ENCODE assay signal across 35 mouse cellular contexts in the genomic region with DNA sequence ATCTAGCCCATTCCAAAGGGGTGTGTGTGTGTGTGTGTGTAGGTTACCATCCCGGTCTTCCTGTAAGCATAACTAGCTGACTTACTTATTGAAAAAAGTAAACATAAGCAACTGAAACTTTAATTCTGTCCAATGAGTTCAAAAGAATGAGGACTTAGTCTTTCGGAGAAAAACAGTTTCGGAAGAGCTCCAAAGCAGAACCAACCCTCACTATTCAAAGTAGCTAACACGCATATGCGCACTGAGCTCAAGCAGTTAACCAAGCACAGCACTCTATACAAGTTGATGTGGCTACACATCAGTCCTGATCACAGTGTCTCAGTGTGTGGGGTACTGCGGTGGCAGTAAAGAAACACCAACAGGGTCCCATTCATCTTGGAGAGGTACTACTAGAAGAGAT. TPM values are rescaled to one million over a fixed set of nuclear protein-coding genes. Genes with fewer than 3 reads are reported as not detected.
"Had no signal": no experiment of that assay in that cellular context is flagged by ENCODE, and none has a peak within 500 bp of the region (broad histone marks: within the 10 kb centered on the region; RNA-seq: fewer than 3 reads in every experiment).

No protein-coding gene starts in this region.

- ATAC-seq: liver, embryonic 12.5 days; liver, postnatal 0 days; lung, postnatal 0 days; midbrain, embryonic 13.5 days; midbrain, embryonic 15.5 days; midbrain, embryonic 16.5 days had no signal

- DNase-seq: left cerebral cortex, postnatal 4 days; liver; liver, embryonic 13.5 days; liver, postnatal 0 days; lung, adult 18-20 months; lung, adult 2 months; lung, embryonic 14.5 days; lung, postnatal 10 days; lung, postnatal 14 days; lung, postnatal 36 days; lung, postnatal 4 days; midbrain, embryonic 14.5 days had no signal

- H3K4me2 ChIP-seq: limb, embryonic 12.5 days; limb, embryonic 13.5 days; limb, embryonic 15.5 days; liver, embryonic 11.5 days; liver, embryonic 12.5 days; liver, embryonic 13.5 days; liver, embryonic 15.5 days; lung, embryonic 14.5 days; lung, embryonic 15.5 days; midbrain, embryonic 11.5 days; midbrain, embryonic 12.5 days; midbrain, embryonic 13.5 days; midbrain, embryonic 15.5 days; neural tube, embryonic 12.5 days had no signal

- H3K9me3 ChIP-seq: limb, embryonic 10.5 days; limb, embryonic 12.5 days; limb, embryonic 13.5 days; limb, embryonic 15.5 days; liver, embryonic 12.5 days; liver, embryonic 13.5 days; liver, embryonic 15.5 days; lung, embryonic 15.5 days; megakaryocyte, embryonic 14.5 days; midbrain, embryonic 10.5 days; midbrain, embryonic 12.5 days; midbrain, embryonic 13.5 days; midbrain, embryonic 15.5 days; neural tube, embryonic 12.5 days had no signal

- H3K27me3 ChIP-seq: limb, embryonic 12.5 days; limb, embryonic 13.5 days; limb, embryonic 15.5 days; liver, embryonic 12.5 days; liver, embryonic 13.5 days; liver, embryonic 15.5 days; lung, embryonic 15.5 days; megakaryocyte, embryonic 14.5 days; midbrain, embryonic 12.5 days; midbrain, embryonic 13.5 days; midbrain, embryonic 15.5 days; neural tube, embryonic 12.5 days had no signal

- H3K9ac ChIP-seq: limb, embryonic 12.5 days; limb, embryonic 13.5 days; limb, embryonic 15.5 days; liver, embryonic 12.5 days; liver, embryonic 13.5 days; liver, embryonic 14.5 days; liver, embryonic 15.5 days; liver, postnatal 0 days; lung, embryonic 14.5 days; lung, embryonic 15.5 days; midbrain, embryonic 12.5 days; midbrain, embryonic 13.5 days; midbrain, embryonic 15.5 days; neural tube, embryonic 12.5 days had no signal

- H3K27ac ChIP-seq: limb, embryonic 10.5 days; limb, embryonic 12.5 days; limb, embryonic 13.5 days; limb, embryonic 15.5 days; liver, embryonic 12.5 days; liver, embryonic 13.5 days; liver, embryonic 14.5 days; lung, embryonic 15.5 days; macrophage; midbrain, embryonic 10.5 days; midbrain, embryonic 12.5 days; midbrain, embryonic 13.5 days; midbrain, embryonic 15.5 days; neural tube, embryonic 12.5 days had no signal

- H3K4me3 ChIP-seq: limb, embryonic 10.5 days; limb, embryonic 12.5 days; limb, embryonic 13.5 days; limb, embryonic 15.5 days; liver, embryonic 12.5 days; liver, embryonic 13.5 days; liver, embryonic 15.5 days; lung, embryonic 15.5 days; megakaryocyte, embryonic 14.5 days; midbrain, embryonic 10.5 days; midbrain, embryonic 12.5 days; midbrain, embryonic 13.5 days; midbrain, embryonic 15.5 days; myocyte; neural tube, embryonic 12.5 days had no signal

RNA-seq across cellular contexts. Expression of a gene that starts 2.7 kb away (rescaled TPM):
- total RNA-seq: megakaryocyte, adult 5-6 weeks; megakaryocyte-erythroid progenitor cell, adult 5-6 weeks; monocyte, adult 5-6 weeks had no signal
- polyA plus RNA-seq: macrophage had no signal
